Mouse (Mus musculus) 3T3-L1 (cell line): ENCODE measurements at regions not wholly inside any gene's neighbourhood (a gene's known extent, or its start where the extent isn't known, plus 50 kb on each side); places are given as distances from the start of the nearest gene placed in this dataset.

Source experiments
- DNase-seq: peaks from one replicate; pipeline ENCODE4 v3.0.0-alpha.2; 2015; ENCODE audit warnings: low read depth, low spot score

GRCm38 (mm10) chr1:90343492-90343891, 139.7 kb downstream of the Ackr3 start:
- no peak for DNase-seq

- DNase-seq = no peak
Measured at GRCm38 (mm10) chr1:90347032-90347431, 143.3 kb downstream of the Ackr3 start.

- no peak for DNase-seq
Measured at GRCm38 (mm10) chr1:90349611-90350010, 145.8 kb downstream of the Ackr3 start.

GRCm38 (mm10) chr1:90353325-90353724, 149.5 kb downstream of the Ackr3 start:
- DNase-seq = no peak

GRCm38 (mm10) chr1:90356567-90356966, 152.8 kb downstream of the Ackr3 start:
- DNase-seq = no peak

- DNase-seq = no peak
Measured at GRCm38 (mm10) chr1:90357391-90357790, 153.6 kb downstream of the Ackr3 start.

- no peak for DNase-seq
Measured at GRCm38 (mm10) chr1:90358971-90359370, 155.2 kb downstream of the Ackr3 start.

GRCm38 (mm10) chr1:90360065-90360464, 156.3 kb downstream of the Ackr3 start:
- DNase-seq = peak; percentile 29

- no peak for DNase-seq
Measured at GRCm38 (mm10) chr1:90364444-90364843, 160.7 kb downstream of the Ackr3 start.

- no peak for DNase-seq
Measured at GRCm38 (mm10) chr1:90368581-90368980, 164.8 kb downstream of the Ackr3 start.

GRCm38 (mm10) chr1:90369287-90369686, 165.5 kb downstream of the Ackr3 start:
- DNase-seq = no peak

- DNase-seq = no peak
Measured at GRCm38 (mm10) chr1:90370766-90371165, 167.0 kb downstream of the Ackr3 start.

GRCm38 (mm10) chr1:90373001-90373400, 169.2 kb downstream of the Ackr3 start:
- no peak for DNase-seq

- DNase-seq = no peak
Measured at GRCm38 (mm10) chr1:90374517-90374916, 170.7 kb downstream of the Ackr3 start.

GRCm38 (mm10) chr1:90380034-90380705, 176.4 kb downstream of the Ackr3 start:
- peak; percentile 92 for DNase-seq

GRCm38 (mm10) chr1:90382941-90383470, 179.2 kb downstream of the Ackr3 start:
- no peak for DNase-seq

- no peak for DNase-seq
Measured at GRCm38 (mm10) chr1:90385024-90385423, 181.2 kb downstream of the Ackr3 start.

GRCm38 (mm10) chr1:90386792-90387191, 183.0 kb downstream of the Ackr3 start:
- no peak for DNase-seq

GRCm38 (mm10) chr1:90390422-90390821, 186.6 kb downstream of the Ackr3 start:
- DNase-seq = no peak

GRCm38 (mm10) chr1:90393861-90394260, 190.1 kb downstream of the Ackr3 start:
- peak; percentile 15 for DNase-seq

GRCm38 (mm10) chr1:90395331-90396016, 191.7 kb downstream of the Ackr3 start:
- DNase-seq = no peak

- DNase-seq = no peak
Measured at GRCm38 (mm10) chr1:90396660-90397059, 192.9 kb downstream of the Ackr3 start.

GRCm38 (mm10) chr1:90397355-90397754, 193.6 kb downstream of the Ackr3 start:
- DNase-seq = no peak
